Mouse (Mus musculus) cerebellum, postnatal 36 days (tissue): ENCODE measurements around the gene Lkaaear1.
A peak's percentile ranks its signal among the peaks of the same experiment; 100 is the strongest.

Experiments used
- DNase-seq, 2 experiments: peaks; one replicate each; pipeline ENCODE4 v3.0.0; 2021 to 2022; ENCODE audit warnings: mixed read lengths in 2 of 2

The Lkaaear1 gene

DNA sequence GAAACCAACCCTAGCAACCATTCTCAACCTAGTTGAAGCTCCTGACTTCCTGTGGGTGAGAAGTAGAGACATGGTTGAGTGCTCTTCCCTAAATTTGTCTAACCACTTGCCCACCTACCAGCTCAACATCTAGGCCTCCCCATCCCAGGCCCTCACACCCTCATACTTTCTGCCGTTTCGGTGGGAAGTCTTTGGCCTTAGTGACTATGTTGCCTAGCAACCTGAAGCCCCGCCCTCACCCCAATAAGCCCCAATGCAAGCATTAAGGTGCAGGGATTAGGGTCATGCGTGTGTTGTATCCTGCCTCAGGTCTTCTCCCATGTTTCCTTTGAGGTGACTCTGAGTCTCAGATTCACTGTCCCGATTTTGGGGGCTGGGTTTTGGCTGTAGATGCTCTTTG lies at the start of gene Lkaaear1:
Gene Lkaaear1 (minus strand): TSS at position 202 of the 400 bp plus-strand sequence.
- DNase-seq = no peak

DNA sequence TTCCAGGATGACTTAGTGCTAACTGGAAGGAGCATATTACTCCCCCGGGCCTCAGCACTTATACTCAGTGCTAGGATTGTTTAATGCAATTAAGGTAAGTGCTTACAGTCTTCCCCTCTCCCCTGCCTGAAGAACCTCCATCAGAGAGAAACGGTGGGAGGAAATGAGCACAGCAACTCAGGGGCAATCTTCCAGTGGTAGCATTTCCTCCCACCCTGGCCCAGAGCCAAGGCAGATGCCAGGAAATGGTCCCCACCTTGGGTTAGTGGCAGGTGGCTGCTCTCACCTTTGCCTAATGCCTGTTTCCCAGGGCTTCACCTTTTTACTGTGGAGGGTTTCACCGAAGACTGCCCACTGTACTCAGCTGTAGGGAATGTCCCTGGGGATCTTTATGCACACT lies 31.8 kb upstream of the Lkaaear1 start:
- no peak for DNase-seq

DNA sequence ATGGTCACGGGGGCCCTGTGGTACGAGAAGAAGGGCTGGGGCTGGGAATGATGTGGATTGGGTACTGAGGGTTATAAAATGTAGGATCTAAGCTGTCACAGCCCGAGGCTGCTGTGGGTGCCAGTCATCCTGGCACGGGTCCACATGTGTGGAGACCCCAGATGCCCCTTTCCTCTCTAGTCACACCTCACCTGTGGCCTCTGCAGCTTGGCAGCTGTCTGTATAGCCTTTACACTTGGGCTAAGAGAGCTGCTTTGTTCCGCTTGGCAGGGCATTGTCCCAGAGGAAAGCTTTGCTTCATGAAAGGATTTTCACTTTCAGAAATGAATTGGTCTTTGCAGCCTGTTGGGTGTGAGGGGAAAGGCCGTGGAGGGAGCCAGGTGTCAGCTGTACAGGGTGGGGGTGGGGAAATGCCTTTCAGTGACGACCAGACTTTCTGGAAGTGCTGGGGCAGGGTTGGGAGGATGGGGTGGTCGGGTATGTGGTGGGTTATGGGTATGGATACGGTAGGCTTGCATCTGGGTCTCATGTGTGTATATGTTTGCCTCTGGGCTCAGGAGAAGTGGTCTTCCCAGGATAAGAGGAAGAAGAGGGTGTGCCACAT lies 29.5 kb upstream of the Lkaaear1 start:
- DNase-seq = no peak

DNA sequence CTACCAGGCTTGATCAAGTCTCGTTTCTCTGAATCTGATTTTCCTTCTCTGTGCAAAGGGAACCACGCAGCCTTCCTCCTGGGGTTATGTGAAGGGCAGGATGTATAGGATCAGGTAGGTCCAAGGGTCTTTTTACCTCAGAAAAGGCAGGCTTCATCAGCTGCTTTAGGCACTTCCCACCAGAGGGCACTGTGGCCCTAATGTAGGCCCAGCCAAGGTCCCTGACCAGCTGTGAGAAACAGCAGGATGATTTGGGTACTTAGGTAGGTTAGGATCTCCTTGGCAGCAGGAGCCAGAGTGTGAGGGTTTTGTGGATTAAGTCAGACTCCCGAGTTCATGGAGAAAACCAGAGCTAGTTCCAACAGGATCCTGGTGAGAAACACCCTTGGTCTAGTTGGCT lies 24.0 kb upstream of the Lkaaear1 start:
- DNase-seq = peak; percentile 37 to 50

DNA sequence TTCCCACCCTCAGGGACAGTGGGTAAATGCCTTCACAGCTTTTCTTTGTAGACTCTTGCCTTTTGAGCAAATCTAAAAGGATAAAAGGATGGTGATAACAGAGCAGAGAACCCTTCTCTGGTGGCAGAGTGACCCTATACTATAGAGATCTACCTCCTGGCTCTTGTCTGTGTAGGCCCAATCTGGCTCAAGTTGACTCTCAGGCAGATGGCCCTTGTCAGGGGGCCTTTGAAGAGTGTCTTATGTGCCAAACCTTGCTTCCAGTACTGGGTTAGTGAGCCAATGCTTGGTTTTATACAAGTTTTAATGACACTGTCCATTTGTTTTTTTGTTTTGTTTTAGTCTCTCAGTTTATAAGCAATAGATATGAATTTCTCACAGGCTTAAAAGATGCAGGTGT lies 23.0 kb upstream of the Lkaaear1 start:
- DNase-seq = peak; percentile 64 to 68

DNA sequence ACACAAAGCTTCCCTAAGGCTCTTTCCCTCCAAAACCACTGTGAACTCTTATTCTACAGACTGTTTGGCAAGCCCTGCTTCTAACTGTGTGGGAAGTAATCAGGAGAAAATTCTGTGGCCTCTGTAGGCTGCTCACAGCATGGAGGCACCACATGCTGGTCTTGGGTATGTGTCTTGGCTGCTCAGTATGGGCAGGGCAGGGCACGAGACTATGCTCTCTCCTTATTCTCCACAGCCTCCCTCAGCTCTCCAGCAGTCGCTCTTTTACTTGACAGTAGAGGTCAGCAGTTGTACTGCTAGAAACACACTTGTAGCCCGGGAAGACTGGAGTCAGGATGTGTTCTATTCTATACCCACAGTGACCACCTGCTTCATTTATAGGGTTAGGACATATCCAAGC lies 21.8 kb upstream of the Lkaaear1 start:
- peak; percentile 40 to 47 for DNase-seq

DNA sequence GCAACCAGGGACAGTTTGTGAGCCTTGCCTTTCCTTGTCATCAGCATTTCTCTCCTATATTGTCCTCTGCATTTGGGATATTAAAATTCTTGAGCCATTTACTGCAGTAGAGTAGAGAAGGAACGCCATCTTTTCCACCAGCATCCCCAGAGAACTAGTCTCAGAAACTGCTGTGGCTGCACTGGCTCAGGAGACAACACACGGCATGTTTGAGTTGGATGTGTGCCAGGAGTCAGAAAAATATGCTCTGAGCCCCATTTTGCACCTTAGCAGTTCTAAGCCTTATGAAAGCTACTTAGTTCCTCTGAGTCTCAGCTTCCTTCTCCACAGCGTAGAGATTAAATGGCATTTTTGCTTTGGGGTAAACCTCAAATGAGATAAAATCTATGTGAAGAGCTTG lies 18.7 kb upstream of the Lkaaear1 start:
- no peak for DNase-seq

DNA sequence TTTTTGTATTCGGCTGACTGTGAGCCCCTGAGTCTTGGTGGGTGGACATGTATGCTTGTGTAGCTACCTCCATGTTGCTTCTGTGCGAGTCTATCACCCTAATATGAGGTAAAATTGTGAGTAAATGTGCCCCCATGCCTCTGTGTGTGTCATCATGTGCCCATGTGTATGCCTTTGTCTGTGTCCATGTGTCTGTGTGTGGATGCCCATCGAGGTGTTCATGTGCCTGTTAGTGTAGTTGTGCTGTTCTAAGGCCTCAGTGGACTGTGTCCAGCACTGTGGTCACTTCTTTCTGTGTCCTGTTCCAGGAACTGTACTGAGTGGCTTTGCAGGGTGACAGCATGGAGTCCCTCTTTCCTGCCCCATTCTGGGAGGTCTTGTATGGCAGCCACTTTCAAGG lies 17.1 kb upstream of the Lkaaear1 start:
- no peak for DNase-seq

DNA sequence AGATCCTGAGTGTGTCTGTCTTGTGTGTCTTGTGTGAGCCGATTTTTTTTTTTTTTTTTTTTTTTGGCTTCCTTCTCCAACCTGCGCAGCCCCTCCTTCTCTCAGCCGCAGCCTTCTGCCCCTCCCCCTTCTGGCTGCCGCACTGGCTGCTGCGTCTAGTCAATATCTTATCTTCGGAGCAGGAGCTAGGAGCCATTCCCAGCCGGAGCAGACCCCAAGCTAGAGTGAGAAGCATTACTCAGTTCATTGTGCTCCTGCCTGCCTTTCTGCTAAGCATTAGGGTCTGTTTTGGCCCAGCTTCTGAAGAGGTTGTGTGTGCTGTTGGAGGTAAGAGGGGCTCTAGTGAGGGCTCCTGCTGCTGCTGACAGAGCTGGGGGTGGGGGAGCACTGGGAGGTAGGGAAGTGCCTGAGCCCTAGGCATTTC lies 16.7 kb upstream of the Lkaaear1 start, which contains the start of gene Oprl1:
Gene Oprl1 (plus strand): TSS at position 114 of the 424 bp plus-strand sequence.
- DNase-seq = peak; percentile 34 to 37

DNA sequence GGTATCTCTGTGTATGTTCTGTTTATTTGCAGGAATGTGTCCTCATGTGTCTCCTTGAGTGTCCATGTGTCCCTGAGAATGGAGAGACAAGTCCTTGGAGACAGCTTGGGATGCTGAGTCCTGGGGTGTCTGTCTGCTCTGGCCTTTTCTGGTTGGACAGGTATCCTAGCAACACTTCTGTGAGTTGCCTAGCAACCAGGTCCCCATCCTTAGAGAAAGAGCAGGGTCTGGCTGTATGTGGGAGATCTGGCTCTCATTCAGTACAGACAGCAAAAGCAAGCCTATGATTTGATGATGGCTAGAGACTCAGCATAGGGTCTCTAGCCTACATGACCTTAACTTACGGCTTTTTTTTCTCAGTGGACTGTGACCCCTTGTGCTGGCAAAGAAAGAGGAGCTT lies 15.5 kb upstream of the Lkaaear1 start:
- peak; percentile 22 to 38 for DNase-seq

DNA sequence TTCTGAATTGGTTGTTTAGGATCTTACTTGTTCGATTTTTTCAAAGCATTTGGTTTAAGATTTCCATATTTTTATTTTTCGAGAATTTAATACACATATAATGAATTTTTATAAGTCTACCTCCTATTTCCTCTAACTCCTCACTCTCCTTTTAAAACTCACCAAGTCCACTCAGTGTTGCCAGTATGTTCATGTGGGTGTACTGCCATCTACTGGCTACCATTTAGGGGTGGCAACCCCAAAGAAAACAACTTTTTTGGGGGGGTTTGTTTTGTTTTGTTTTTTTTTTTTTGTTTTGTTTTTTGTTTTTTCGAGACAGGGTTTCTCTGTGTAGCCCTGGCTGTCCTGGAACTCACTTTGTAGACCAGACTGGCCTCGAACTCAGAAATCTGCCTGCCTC lies 8.4 kb upstream of the Lkaaear1 start:
- no peak for DNase-seq

DNA sequence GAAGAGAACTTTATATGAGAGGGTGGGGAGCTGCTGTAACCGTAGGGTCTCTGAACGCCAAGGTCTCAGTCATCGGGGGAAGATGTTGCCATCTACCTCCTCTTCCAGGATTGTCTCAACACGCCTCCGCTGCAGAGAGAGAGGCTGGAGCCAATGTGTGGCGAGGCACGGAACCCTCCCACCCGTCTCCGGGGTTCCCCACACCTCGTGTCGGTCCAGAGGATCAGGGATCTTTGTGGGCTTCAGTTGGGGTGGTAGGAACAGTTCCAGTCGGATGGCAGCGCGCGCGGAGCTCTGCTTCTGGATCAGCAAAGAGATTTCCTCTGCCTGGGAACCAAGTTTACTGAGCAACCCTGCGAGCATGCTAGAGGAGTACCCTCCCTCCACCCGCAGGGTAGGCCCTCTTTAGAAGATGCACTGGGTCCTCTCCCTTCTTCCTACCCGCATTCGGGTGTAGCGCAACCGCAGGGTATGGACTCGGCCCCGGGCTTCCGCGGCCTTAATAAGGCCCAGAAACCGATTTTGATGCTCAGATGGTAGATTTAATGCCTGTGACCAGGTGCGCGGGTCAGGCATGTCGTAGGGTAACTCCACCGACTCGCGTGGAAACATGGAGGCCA lies 1.3 kb downstream of the Lkaaear1 start:
- DNase-seq = no peak

DNA sequence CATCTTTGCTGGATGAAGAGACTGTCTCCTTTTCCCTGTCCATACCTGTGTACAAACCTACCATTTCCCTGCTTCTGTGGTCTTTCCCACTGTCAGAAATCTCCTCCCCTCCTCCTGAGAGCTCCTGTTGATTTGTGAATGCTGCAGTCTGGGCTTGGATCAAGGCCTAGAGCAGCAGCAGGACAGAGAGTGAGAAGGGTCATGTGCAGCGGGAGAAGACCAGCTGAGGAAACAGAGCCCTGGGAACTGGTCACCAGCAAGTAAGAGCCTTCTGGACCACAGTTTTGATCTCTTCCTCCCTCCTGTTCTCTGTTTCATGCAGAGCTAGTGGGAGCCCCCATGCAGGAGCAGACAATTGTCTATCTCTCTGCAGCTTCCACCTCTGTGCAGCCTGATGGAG lies 2.5 kb downstream of the Lkaaear1 start:
- no peak for DNase-seq

DNA sequence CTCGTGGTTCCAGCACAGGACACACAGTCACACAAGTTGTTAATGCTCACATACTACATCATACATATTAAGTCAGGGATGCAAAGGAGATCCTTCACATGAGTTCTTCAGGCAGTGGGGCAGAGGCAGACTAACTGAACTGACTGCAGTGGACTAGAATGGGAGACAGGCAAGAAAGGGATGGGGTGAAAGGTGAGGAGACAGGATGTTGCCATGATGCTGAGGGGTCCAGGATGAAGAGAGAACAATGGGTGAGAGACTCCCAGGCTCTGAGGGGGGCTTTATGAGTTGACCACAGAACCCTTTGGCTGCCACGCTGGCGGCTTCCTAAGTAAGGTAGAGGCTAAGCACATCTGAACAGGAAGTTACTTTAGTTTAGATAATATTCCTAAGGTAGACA lies 3.7 kb downstream of the Lkaaear1 start:
- DNase-seq = no peak

DNA sequence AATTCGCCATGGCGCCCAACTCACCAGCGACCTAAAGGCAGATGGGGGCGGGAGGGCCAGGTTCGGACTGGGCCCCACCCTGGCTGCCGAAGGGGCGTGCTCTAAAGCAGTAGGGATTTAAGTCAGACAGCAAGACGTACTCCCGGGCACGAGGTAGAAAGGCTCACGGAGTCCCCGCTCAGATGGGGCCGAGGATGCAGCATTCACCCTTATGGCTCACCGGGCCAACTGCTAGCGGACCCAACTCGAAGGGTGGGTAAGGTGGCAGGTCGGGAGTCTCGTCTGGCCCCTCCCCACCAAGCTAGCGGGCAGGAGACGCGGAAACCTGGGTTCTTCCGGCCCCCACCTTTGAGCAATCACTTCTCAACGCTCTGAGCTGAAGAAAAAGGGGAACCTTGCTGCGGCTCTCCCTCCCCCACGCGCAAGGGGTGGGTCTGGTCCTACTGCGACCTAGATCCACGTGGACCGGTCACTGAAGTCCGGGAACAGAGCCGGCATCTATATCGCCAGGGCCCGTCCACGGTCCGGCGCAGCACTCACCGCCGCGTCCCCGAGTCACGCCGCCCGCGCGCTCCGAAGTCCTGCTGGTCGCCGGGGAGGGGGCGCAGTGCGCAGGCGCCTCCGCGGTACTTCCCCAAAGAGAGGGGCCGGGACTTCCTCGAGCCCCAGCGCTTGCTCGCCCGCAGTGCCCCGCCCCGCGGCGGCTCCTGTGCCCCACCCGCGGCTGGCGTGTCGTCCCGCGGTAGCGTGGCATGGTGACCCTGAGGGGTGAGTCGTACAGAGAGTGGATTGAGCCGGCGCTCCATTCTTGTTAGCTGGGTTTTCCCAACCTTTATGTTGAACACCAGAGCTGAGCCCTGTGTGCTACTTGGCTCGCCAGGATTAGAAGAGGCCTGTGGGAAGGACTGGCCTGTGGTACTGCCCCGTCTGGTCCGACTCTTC lies 4.6 kb downstream of the Lkaaear1 start, which contains the start of gene Rgs19:
Gene Rgs19 (minus strand): TSS at position 639 of the 942 bp plus-strand sequence.
- peak; percentile 63 to 72 for DNase-seq

DNA sequence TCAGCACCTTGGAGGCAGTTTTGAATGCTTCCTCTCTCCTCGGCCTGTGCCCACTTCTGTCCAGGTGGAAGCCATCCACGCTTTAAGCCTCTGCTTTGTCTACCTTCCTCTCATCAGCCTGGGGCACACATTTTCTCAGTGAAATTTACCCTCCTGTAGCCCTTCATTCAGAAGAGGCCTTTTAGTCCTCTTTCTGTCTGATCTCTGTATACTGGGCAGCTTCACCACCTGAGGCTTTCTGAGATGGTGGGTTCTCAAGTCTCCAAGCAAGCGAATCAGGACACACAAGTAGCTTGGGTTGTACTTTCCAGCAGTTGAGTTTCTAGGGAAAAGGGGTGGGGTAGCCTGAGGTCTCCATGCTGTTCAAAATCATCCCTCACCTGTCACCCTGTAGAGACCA lies 5.9 kb downstream of the Lkaaear1 start:
- DNase-seq = no peak

DNA sequence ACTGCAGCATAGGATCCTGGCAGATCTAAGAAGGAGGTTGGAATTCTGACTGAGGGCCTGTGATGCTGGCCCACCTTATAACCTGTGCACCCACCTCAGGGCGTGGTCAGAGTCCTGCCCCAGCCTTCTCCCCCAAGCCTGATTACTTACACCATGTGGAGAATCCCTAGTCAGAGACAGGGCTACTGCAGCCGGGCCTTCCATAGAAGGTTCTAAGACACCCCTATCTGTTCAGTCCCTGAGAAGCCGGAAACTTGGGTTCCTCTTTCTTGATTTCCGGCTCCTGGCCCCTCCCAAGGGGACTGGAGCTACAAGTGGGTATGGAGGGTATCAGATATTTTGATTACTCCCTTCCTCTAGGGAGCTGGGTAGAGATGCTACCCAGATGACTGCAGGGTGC lies 6.7 kb downstream of the Lkaaear1 start:
- DNase-seq = no peak

DNA sequence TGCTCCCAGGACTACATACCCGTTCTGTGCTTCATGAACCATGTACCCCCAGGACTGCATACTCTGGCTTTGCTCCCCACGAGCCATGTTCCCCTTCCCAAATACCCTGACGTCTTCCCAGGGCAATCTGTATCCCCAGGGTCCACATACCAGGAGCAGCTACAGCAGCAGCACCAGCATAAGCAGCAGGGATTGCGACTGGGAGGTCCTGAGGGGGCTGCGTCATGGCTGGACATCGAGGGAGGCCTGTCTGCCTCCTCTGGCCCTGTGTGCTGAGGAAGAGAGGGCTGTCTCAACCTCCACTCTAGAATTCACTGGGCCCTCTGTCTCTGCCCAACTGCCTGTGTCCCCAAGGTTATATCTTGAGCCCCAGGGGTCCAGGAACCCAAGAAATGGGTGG lies 7.2 kb downstream of the Lkaaear1 start:
- no peak for DNase-seq

DNA sequence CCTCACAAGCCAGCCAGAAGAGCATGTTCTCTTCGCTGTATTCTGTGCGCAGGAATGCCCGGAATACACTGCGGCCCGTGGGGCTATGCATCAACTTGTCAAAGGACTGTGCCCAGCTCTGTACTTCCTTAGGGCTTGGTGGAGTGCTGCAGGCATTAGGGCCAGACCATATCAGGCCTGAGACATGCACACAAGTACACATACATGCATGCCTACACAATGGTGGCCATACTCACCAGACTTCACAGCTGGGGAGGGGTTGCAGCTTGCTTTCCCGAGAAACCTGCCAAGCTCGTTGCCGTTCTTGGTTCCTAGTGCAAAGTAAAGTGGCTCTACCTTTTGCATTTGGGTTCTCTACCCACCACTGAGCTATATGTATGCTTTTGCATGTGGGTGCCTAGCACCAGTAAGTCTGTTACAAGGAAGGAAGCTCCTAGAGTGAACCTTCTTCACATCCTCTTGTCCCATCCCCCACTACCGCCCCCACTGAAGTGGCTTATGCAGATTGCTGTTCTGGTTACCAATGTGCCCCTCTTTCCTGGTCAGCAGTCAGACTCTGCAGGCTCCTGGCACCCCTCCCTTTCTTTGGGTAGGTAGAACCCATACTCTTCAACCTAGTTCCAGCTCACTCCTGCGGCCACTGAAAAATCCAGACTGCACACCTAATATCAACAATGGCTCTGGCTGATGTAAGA lies 8.6 kb downstream of the Lkaaear1 start:
- DNase-seq = no peak

DNA sequence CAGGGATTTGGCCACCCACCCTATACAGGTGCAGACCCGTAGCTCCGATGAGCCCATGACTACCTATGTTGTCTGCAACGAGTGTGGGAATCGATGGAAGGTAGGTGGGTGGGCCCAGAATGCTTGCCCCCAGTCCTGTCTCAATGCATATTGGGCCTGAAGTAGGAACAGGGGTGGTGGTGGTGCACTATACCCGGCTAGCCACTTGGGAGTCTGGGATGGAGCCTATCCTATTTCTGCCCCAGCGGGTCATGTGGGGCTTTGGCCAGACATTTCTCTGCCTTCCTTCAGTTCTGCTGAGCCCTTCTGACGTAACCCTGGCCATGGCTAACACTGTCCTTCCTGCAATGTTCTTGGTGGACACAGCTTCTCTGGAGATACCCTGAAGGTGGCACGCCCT lies 10.7 kb downstream of the Lkaaear1 start:
- no peak for DNase-seq

DNA sequence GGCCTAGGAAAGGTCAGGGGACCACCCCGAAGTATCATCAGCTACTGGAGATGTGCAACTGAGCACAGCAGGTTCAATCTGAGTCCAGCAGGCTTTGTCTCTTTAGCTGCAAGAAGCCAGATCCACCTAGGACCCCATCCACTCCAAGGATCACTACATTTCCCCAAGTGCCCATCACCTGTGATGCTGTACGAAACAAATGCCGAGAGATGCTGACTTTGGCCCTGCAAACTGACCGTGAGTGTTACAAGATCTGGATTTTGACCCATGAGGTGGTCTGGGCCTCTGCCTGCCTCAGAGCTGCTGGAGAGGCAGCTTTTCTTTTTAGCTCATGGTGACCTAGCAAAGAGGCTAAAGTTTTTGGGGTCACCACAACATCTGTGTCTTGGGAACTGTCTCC lies 12.6 kb downstream of the Lkaaear1 start:
- no peak for DNase-seq

DNA sequence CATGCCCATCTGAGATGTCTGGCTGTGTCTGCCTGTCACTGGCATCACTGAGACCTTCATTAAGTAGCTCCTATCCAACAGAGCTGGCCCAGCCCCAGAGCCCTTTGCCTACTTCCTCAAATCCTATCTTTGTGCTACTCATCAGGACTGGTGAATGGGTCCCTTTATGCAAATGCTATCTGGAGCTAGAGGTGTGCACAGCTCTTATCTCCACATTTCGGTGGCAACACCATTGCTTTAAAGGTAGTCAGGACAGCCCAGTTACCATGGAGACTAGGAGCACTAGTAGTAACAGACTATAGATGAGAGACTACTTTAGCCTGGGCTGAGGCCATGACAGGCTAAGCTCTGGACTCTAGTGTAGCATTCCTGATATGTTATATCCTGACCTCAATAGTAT lies 13.5 kb downstream of the Lkaaear1 start:
- DNase-seq = no peak

DNA sequence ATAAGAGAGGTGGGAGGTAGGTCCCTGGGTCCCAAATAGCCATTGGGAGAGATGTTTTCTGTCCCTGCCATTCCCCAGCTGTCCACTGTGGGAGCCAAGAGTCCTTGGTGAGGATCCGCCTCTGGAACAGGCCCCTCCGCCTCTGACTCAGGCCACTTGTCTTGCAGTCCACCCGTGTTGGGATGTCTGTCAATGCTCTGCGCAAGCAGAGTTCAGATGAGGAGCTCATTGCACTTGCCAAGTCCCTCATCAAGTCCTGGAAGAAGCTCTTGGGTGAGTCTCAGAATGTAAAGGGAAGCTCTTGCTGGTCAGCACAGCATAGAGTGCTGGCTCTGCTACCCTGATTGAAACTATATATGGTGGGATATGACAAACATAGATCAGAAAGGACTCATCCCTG lies 14.9 kb downstream of the Lkaaear1 start:
- DNase-seq = no peak
